Mouse (Mus musculus) heart, embryonic 15.5 days (tissue): ENCODE measurements around the gene Nsun2. TPM values are rescaled to one million over a fixed set of nuclear protein-coding genes. Genes with fewer than 3 reads are reported as not detected.
"Not testable (repeated sequence)": the region's sequence is repeated elsewhere in the genome, so short reads cannot be mapped to it uniquely, and the experiment has no call there.

Experiments used
- ATAC-seq: fragments of 200-750 bp; cut with Nextera tagmentation; replicated peaks from 2 replicates; pipeline ENCODE4 v1.8.0; 2017; ENCODE audit warnings: low read depth, moderate TSS enrichment; ENCODE audit not compliant: insufficient number of reproducible peaks, insufficient read depth, low FRiP score
- H3K27ac ChIP-seq: fragments of 300-500 bp; sonication (generic); 2 replicates; pipeline ENCODE4 v1.5.1; 2015; ENCODE audit warnings: mild to moderate bottlenecking, inconsistent platforms
- H3K27me3 ChIP-seq: fragments of 300-500 bp; sonication (generic); 2 replicates; pipeline ENCODE4 v1.6.1; 2015; ENCODE audit warnings: inconsistent platforms
- H3K36me3 ChIP-seq: fragments of 300-500 bp; sonication (generic); 2 replicates; pipeline ENCODE4 v1.6.1; 2015; ENCODE audit warnings: mild to moderate bottlenecking, inconsistent platforms
- H3K4me1 ChIP-seq: fragments of 300-500 bp; sonication (generic); replicated peaks from 2 replicates; pipeline ENCODE4 v1.6.1; 2015; ENCODE audit warnings: inconsistent platforms
- H3K4me2 ChIP-seq: fragments of 300-500 bp; sonication (generic); 2 replicates; pipeline ENCODE4 v1.6.1; 2015; ENCODE audit warnings: inconsistent platforms, mild to moderate bottlenecking, moderate library complexity
- H3K4me3 ChIP-seq: fragments of 300-500 bp; sonication (generic); 2 replicates; pipeline ENCODE4 v1.5.1; 2015; ENCODE audit warnings: mild to moderate bottlenecking, inconsistent platforms
- H3K9ac ChIP-seq: fragments of 300-500 bp; sonication (generic); 2 replicates; pipeline ENCODE4 v1.6.1; 2015; ENCODE audit warnings: mild to moderate bottlenecking, inconsistent platforms
- H3K9me3 ChIP-seq: fragments of 300-500 bp; sonication (generic); replicated peaks from 2 replicates; pipeline ENCODE4 v1.6.1; 2016; ENCODE audit warnings: inconsistent platforms
- WGBS: fragments of 180-500 bp; shearing (Covaris S2); methylation state at CpG from one replicate; pipeline ENCODE4 v1.1.7; 2015; ENCODE audit warnings: mixed read lengths; 5-methylcytosine and 5-hydroxymethylcytosine counted together
- polyA plus RNA-seq: library from polyadenylated mRNA; unstranded; fragments of >200 nt; fragmentation: Nextera tagmentation; extraction: Ambion mirVana; gene quantifications from 2 replicates; pipeline ENCODE4 v1.2.1, GENCODE M21; 2015

Gene Nsun2
- polyA plus RNA-seq, 1 experiment from 2014 or later = 53.0 TPM

GRCm38 (mm10) chr13:69555957-69556482 is 22.5 kb downstream of the Nsun2 start:
- no peak for ATAC-seq
- no peak overlapping the region for H3K4me2 ChIP-seq
- H3K27me3 ChIP-seq = peaks cover 10% of the 10 kb centered on the region; the same call in 1 of the 2 replicates
- H3K4me3 ChIP-seq = no peak overlapping the region
- H3K27ac ChIP-seq = no peak overlapping the region
- 72% methylated on average over 6 of the region's 6 CpGs for WGBS
- no peaks in the 10 kb centered on the region for H3K36me3 ChIP-seq
- H3K4me1 ChIP-seq = peaks cover 12% of the 10 kb centered on the region
- no peak overlapping the region for H3K9ac ChIP-seq
- no peaks in the 10 kb centered on the region for H3K9me3 ChIP-seq

- no peaks in the 10 kb centered on the region for H3K36me3 ChIP-seq
- peaks cover 12% of the 10 kb centered on the region for H3K4me1 ChIP-seq
- no peaks in the 10 kb centered on the region for H3K9me3 ChIP-seq
- no peak for ATAC-seq
- H3K27me3 ChIP-seq = peaks cover 10% of the 10 kb centered on the region; the same call in 1 of the 2 replicates
- no peak overlapping the region for H3K27ac ChIP-seq
- H3K4me2 ChIP-seq = no peak overlapping the region
- no peak overlapping the region for H3K9ac ChIP-seq
- no peak overlapping the region for H3K4me3 ChIP-seq
Observed at GRCm38 (mm10) chr13:69556728-69557127, 23.2 kb downstream of the Nsun2 start.

GRCm38 (mm10) chr13:69558098-69558660 is 24.6 kb downstream of the Nsun2 start:
- H3K27ac ChIP-seq = no peak overlapping the region

GRCm38 (mm10) chr13:69559291-69559961 is 25.9 kb downstream of the Nsun2 start:
- Histone ChIP-seq H3K4me2 (peak overlapping the region; percentile 39), H3K27me3 (peaks cover 5% of the 10 kb centered on the region; the same call in 1 of the 2 replicates), H3K4me1 (peaks cover 31% of the 10 kb centered on the region), H3K9me3 (no peaks in the 10 kb centered on the region), H3K36me3 (no peaks in the 10 kb centered on the region), H3K9ac (no peak overlapping the region), H3K27ac (peak overlapping the region; percentile 22), H3K4me3 (no peak overlapping the region)
- 42% methylated on average over 13 of the region's 13 CpGs for WGBS
- ATAC-seq = no peak

More at GRCm38 (mm10) chr13:69558098-69558660, 24.6 kb downstream of the Nsun2 start:
- Histone ChIP-seq H3K36me3 (no peaks in the 10 kb centered on the region), H3K27me3 (peaks cover 5% of the 10 kb centered on the region; the same call in 1 of the 2 replicates), H3K4me1 (peaks cover 21% of the 10 kb centered on the region), H3K4me3 (no peak overlapping the region), H3K9ac (no peak overlapping the region), H3K9me3 (no peaks in the 10 kb centered on the region), H3K4me2 (no peak overlapping the region)
- 72% methylated on average over 6 of the region's 6 CpGs for WGBS
- ATAC-seq = no peak

- ATAC-seq = no peak
- no peaks in the 10 kb centered on the region for H3K9me3 ChIP-seq
- H3K9ac ChIP-seq = no peak overlapping the region
- H3K27me3 ChIP-seq = peaks cover 5% of the 10 kb centered on the region; the same call in 1 of the 2 replicates
- H3K4me1 ChIP-seq = peaks cover 31% of the 10 kb centered on the region
- no peak overlapping the region for H3K27ac ChIP-seq
- no peaks in the 10 kb centered on the region for H3K36me3 ChIP-seq
- H3K4me3 ChIP-seq = no peak overlapping the region
- 72% methylated on average over 9 of the region's 9 CpGs for WGBS
- no peak overlapping the region for H3K4me2 ChIP-seq
Observed at GRCm38 (mm10) chr13:69562004-69562403, 28.5 kb downstream of the Nsun2 start.

GRCm38 (mm10) chr13:69562654-69563574 is 29.4 kb downstream of the Nsun2 start:
- no peaks in the 10 kb centered on the region for H3K9me3 ChIP-seq
- no peak overlapping the region for H3K4me3 ChIP-seq
- peak; percentile 91 for ATAC-seq
- H3K4me1 ChIP-seq = peaks cover 31% of the 10 kb centered on the region
- H3K36me3 ChIP-seq = no peaks in the 10 kb centered on the region
- WGBS = 37% methylated on average over 12 of the region's 12 CpGs
- no peaks in the 10 kb centered on the region for H3K27me3 ChIP-seq
- 0 out of 2 replicates have a peak overlapping the region, but pooled peaks have one; percentile 10 for H3K27ac ChIP-seq
- peak overlapping the region; percentile 26; the same call in 1 of the 2 replicates for H3K4me2 ChIP-seq
- H3K9ac ChIP-seq = no peak overlapping the region

GRCm38 (mm10) chr13:69563905-69564304 is 30.4 kb downstream of the Nsun2 start:
- no peak overlapping the region for H3K9ac ChIP-seq
- H3K4me1 ChIP-seq = peaks cover 31% of the 10 kb centered on the region
- no peak for ATAC-seq
- 55% methylated on average over 3 of the region's 3 CpGs for WGBS
- no peaks in the 10 kb centered on the region for H3K36me3 ChIP-seq
- H3K4me2 ChIP-seq = no peak overlapping the region
- no peak overlapping the region for H3K27ac ChIP-seq
- no peaks in the 10 kb centered on the region for H3K27me3 ChIP-seq
- H3K4me3 ChIP-seq = no peak overlapping the region
- H3K9me3 ChIP-seq = no peaks in the 10 kb centered on the region

GRCm38 (mm10) chr13:69564573-69564972 is 31.0 kb downstream of the Nsun2 start:
- ATAC-seq = no peak
- Histone ChIP-seq H3K9ac (no peak overlapping the region), H3K27ac (no peak overlapping the region), H3K4me1 (peaks cover 24% of the 10 kb centered on the region), H3K27me3 (no peaks in the 10 kb centered on the region), H3K4me3 (no peak overlapping the region), H3K36me3 (no peaks in the 10 kb centered on the region), H3K4me2 (no peak overlapping the region), H3K9me3 (no peaks in the 10 kb centered on the region)

GRCm38 (mm10) chr13:69565401-69565800 is 31.9 kb downstream of the Nsun2 start:
- ATAC-seq, H3K27me3 ChIP-seq, H3K27ac ChIP-seq, H3K4me3 ChIP-seq, H3K4me2 ChIP-seq, H3K9ac ChIP-seq, H3K9me3 ChIP-seq, H3K36me3 ChIP-seq: not testable (repeated sequence)
- 89% methylated on average over 4 of the region's 4 CpGs for WGBS
- peaks cover 19% of the 10 kb centered on the region for H3K4me1 ChIP-seq

- 81% methylated on average over 9 of the region's 9 CpGs for WGBS
- no peak for ATAC-seq
- no peaks in the 10 kb centered on the region for H3K36me3 ChIP-seq
- H3K4me3 ChIP-seq = no peak overlapping the region
- no peak overlapping the region for H3K4me2 ChIP-seq
- no peak overlapping the region for H3K27ac ChIP-seq
- H3K9me3 ChIP-seq = no peaks in the 10 kb centered on the region
- 0 out of 2 replicates have a peak, but pooled peaks cover 1% of the 10 kb centered on the region for H3K4me1 ChIP-seq
- H3K27me3 ChIP-seq = no peaks in the 10 kb centered on the region
- no peak overlapping the region for H3K9ac ChIP-seq
Observed at GRCm38 (mm10) chr13:69569201-69569600, 35.7 kb downstream of the Nsun2 start.

GRCm38 (mm10) chr13:69572594-69572993 is 39.0 kb downstream of the Nsun2 start:
- Histone ChIP-seq H3K4me1 (no peaks in the 10 kb centered on the region), H3K4me2 (no peak overlapping the region), H3K27me3 (no peaks in the 10 kb centered on the region), H3K9me3 (no peaks in the 10 kb centered on the region), H3K36me3 (no peaks in the 10 kb centered on the region), H3K27ac (no peak overlapping the region), H3K4me3 (no peak overlapping the region), H3K9ac (no peak overlapping the region)
- WGBS = 89% methylated on average over 3 of the region's 3 CpGs
- no peak for ATAC-seq
